Mouse (Mus musculus): Measurements from ENCODE around the gene AC161166.1. TPM values are rescaled to one million over a fixed set of nuclear protein-coding genes. Genes with fewer than 3 reads are reported as not detected.
A peak's percentile ranks its signal among the peaks of the same experiment; 100 is the strongest.

The AC161166.1 gene
- polyA plus RNA-seq, 1 experiment from 2014 or later: 0.52 TPM

GRCm38 (mm10) chr7:24472442-24472841, 39.8 kb downstream of the AC161166.1 start:
- no peaks in the 10 kb centered on the region for H3K4me1 ChIP-seq (ENCODE audit: control insufficient read depth, insufficient read depth, low read length)
- 79% methylated on average over 6 of the region's 6 CpGs for WGBS
- H3K9ac ChIP-seq (ENCODE audit: low read length): no peak overlapping the region
- DNase-seq (ENCODE audit: low spot score): no peak
- H3K27me3 ChIP-seq (ENCODE audit: control insufficient read depth, insufficient read depth, low read length): no peaks in the 10 kb centered on the region
- no peak for ATAC-seq (ENCODE audit: insufficient number of reproducible peaks, low FRiP score, low TSS enrichment, low read depth)
- no peak overlapping the region for H3K4me3 ChIP-seq (ENCODE audit: low read depth, low read length)
- no peaks in the 10 kb centered on the region for H3K36me3 ChIP-seq (ENCODE audit: control insufficient read depth, insufficient read depth, low read length)
- H3K4me2 ChIP-seq (ENCODE audit: low read depth, severe bottlenecking): no peak overlapping the region
- H3K27ac ChIP-seq (replicated peaks; ENCODE audit: low read depth, low read length): no peak overlapping the region
- H3K9me3 ChIP-seq (ENCODE audit: control insufficient read depth, low read length): peaks cover 3% of the 10 kb centered on the region; the same call in 1 of the 2 replicates

GRCm38 (mm10) chr7:24470356-24470755, 41.9 kb downstream of the AC161166.1 start:
- Histone ChIP-seq H3K9ac (ENCODE audit: low read length) (no peak overlapping the region), H3K4me2 (ENCODE audit: low read depth, severe bottlenecking) (no peak overlapping the region), H3K4me3 (ENCODE audit: low read depth, low read length) (no peak overlapping the region), H3K36me3 (ENCODE audit: control insufficient read depth, insufficient read depth, low read length) (no peaks in the 10 kb centered on the region), H3K27me3 (ENCODE audit: control insufficient read depth, insufficient read depth, low read length) (no peaks in the 10 kb centered on the region), H3K4me1 (ENCODE audit: control insufficient read depth, insufficient read depth, low read length) (no peaks in the 10 kb centered on the region), H3K27ac (replicated peaks; ENCODE audit: low read depth, low read length) (no peak overlapping the region), H3K9me3 (ENCODE audit: control insufficient read depth, low read length) (peaks cover 3% of the 10 kb centered on the region; the same call in 1 of the 2 replicates)
- DNase-seq (ENCODE audit: low spot score) (no peak), ATAC-seq (ENCODE audit: insufficient number of reproducible peaks, low FRiP score, low TSS enrichment, low read depth) (no peak)
- 94% methylated on average over 7 of the region's 7 CpGs for WGBS

GRCm38 (mm10) chr7:24469126-24469525, 43.1 kb downstream of the AC161166.1 start:
- Histone ChIP-seq H3K4me3 (ENCODE audit: low read depth, low read length) (no peak overlapping the region), H3K4me2 (ENCODE audit: low read depth, severe bottlenecking) (no peak overlapping the region), H3K27ac (replicated peaks; ENCODE audit: low read depth, low read length) (no peak overlapping the region), H3K36me3 (ENCODE audit: control insufficient read depth, insufficient read depth, low read length) (no peaks in the 10 kb centered on the region), H3K9me3 (ENCODE audit: control insufficient read depth, low read length) (peaks cover 3% of the 10 kb centered on the region; the same call in 1 of the 2 replicates), H3K4me1 (ENCODE audit: control insufficient read depth, insufficient read depth, low read length) (no peaks in the 10 kb centered on the region), H3K27me3 (ENCODE audit: control insufficient read depth, insufficient read depth, low read length) (no peaks in the 10 kb centered on the region), H3K9ac (ENCODE audit: low read length) (no peak overlapping the region)
- 85% methylated on average over 3 of the region's 3 CpGs for WGBS
- ATAC-seq (ENCODE audit: insufficient number of reproducible peaks, low FRiP score, low TSS enrichment, low read depth) (no peak), DNase-seq (ENCODE audit: low spot score) (no peak)

- Histone ChIP-seq H3K4me1 (ENCODE audit: control insufficient read depth, insufficient read depth, low read length) (peaks cover under 1% of the 10 kb centered on the region; the same call in 1 of the 2 replicates), H3K4me2 (ENCODE audit: low read depth, severe bottlenecking) (no peak overlapping the region), H3K9me3 (ENCODE audit: control insufficient read depth, low read length) (peaks cover 3% of the 10 kb centered on the region; the same call in 1 of the 2 replicates), H3K36me3 (ENCODE audit: control insufficient read depth, insufficient read depth, low read length) (no peaks in the 10 kb centered on the region), H3K4me3 (ENCODE audit: low read depth, low read length) (no peak overlapping the region), H3K27me3 (ENCODE audit: control insufficient read depth, insufficient read depth, low read length) (no peaks in the 10 kb centered on the region), H3K9ac (ENCODE audit: low read length) (no peak overlapping the region), H3K27ac (replicated peaks; ENCODE audit: low read depth, low read length) (no peak overlapping the region)
- DNase-seq (ENCODE audit: low spot score) (no peak), ATAC-seq (ENCODE audit: insufficient number of reproducible peaks, low FRiP score, low TSS enrichment, low read depth) (no peak)
- WGBS: 86% methylated on average over 5 of the region's 5 CpGs
Observed at GRCm38 (mm10) chr7:24467886-24468285, 44.4 kb downstream of the AC161166.1 start.

- Histone ChIP-seq H3K9me3 (ENCODE audit: control insufficient read depth, low read length) (peaks cover 3% of the 10 kb centered on the region; the same call in 1 of the 2 replicates), H3K4me3 (ENCODE audit: low read depth, low read length) (no peak overlapping the region), H3K4me1 (ENCODE audit: control insufficient read depth, insufficient read depth, low read length) (peaks cover 6% of the 10 kb centered on the region), H3K4me2 (ENCODE audit: low read depth, severe bottlenecking) (no peak overlapping the region), H3K27me3 (ENCODE audit: control insufficient read depth, insufficient read depth, low read length) (no peaks in the 10 kb centered on the region), H3K9ac (ENCODE audit: low read length) (no peak overlapping the region), H3K36me3 (ENCODE audit: control insufficient read depth, insufficient read depth, low read length) (no peaks in the 10 kb centered on the region), H3K27ac (replicated peaks; ENCODE audit: low read depth, low read length) (no peak overlapping the region)
- WGBS: 92% methylated on average over 6 of the region's 6 CpGs
- no peak for ATAC-seq (ENCODE audit: insufficient number of reproducible peaks, low FRiP score, low TSS enrichment, low read depth)
- no peak for DNase-seq (ENCODE audit: low spot score)
Observed at GRCm38 (mm10) chr7:24466835-24467234, 45.4 kb downstream of the AC161166.1 start.

DNA sequence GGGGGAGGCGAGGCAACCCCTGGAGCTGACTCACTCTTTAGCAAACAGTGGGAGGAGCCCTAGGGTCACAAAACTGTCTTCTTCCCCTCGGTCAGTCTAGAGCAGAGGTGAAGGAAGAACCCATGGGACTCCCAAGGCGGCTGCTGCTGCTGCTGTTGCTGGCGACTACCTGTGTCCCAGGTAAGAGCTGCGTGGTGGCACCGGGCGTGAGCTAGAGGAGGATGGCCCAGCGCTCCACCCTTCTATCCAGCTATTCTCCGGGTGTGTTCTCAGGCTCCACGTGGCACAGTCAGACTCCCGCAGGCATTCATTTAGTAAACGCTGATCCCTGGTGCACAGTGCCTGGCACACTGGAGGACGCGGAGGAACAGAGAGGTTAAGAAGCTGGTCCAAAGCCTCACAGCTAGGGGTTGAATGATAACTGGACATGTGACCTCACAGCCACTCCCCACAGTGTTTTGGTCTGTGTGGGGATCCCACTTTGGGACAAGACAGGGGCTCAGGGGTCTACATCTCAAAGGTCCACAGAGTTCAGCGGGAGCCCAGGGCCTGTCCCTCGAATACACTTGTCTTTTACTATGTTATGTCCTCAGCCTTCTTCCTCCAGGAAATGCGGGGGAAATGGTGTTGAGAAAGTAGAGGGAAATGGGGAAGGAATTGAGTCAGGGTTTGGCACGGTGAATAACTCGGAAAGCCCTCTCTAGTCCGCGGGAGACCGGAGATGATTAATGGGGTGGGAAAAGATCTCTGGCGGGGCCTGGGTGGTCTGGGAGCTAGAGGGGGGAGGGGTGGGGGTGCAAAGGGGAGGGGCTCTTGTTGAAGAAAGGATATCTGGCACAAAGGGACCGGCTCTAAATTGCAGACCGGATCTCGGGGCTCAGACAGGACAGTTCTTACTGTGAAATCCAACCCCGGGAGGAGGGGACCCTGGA, 49.6 kb downstream of the AC161166.1 start, which contains the start of gene Plaur:
TSS of gene Plaur (plus strand) at position 97 of the 932 bp plus-strand sequence.
- 8% methylated on average over 27 of the region's 27 CpGs for WGBS
- H3K4me3 ChIP-seq (ENCODE audit: low read depth, low read length): peak within 1 kb of the TSS; percentile 6; the same call in 1 of the 2 replicates

GRCm38 (mm10) chr7:24461376-24462051, 50.7 kb downstream of the AC161166.1 start:
- Histone ChIP-seq H3K9me3 (ENCODE audit: control insufficient read depth, low read length) (no peaks in the 10 kb centered on the region), H3K9ac (ENCODE audit: low read length) (no peak overlapping the region), H3K36me3 (ENCODE audit: control insufficient read depth, insufficient read depth, low read length) (no peaks in the 10 kb centered on the region), H3K4me3 (ENCODE audit: low read depth, low read length) (no peak overlapping the region), H3K27me3 (ENCODE audit: control insufficient read depth, insufficient read depth, low read length) (no peaks in the 10 kb centered on the region), H3K4me2 (ENCODE audit: low read depth, severe bottlenecking) (no peak overlapping the region), H3K4me1 (ENCODE audit: control insufficient read depth, insufficient read depth, low read length) (peaks cover 10% of the 10 kb centered on the region), H3K27ac (replicated peaks; ENCODE audit: low read depth, low read length) (no peak overlapping the region)
- WGBS: 65% methylated on average over 14 of the region's 14 CpGs
- ATAC-seq (ENCODE audit: insufficient number of reproducible peaks, low FRiP score, low TSS enrichment, low read depth) (no peak), DNase-seq (ENCODE audit: low spot score) (no peak)

More for the DNA sequence above, 49.6 kb downstream of the AC161166.1 start, which contains the start of gene Plaur:
- H3K4me2 ChIP-seq (ENCODE audit: low read depth, severe bottlenecking): peak within 1 kb of the TSS; percentile 32
- no peaks in the 10 kb centered on the region for H3K36me3 ChIP-seq (ENCODE audit: control insufficient read depth, insufficient read depth, low read length)
- peak; percentile 57; the same call in 1 of the 2 replicates for ATAC-seq (ENCODE audit: insufficient number of reproducible peaks, low FRiP score, low TSS enrichment, low read depth)
- no peaks in the 10 kb centered on the region for H3K9me3 ChIP-seq (ENCODE audit: control insufficient read depth, low read length)
- no peak within 1 kb of the TSS for H3K27ac ChIP-seq (replicated peaks; ENCODE audit: low read depth, low read length)
- DNase-seq (ENCODE audit: low spot score): peak; percentile 69
- peaks cover 10% of the 10 kb centered on the region for H3K4me1 ChIP-seq (ENCODE audit: control insufficient read depth, insufficient read depth, low read length)
- H3K27me3 ChIP-seq (ENCODE audit: control insufficient read depth, insufficient read depth, low read length): no peaks in the 10 kb centered on the region
- peak within 1 kb of the TSS; percentile 22; the same call in 1 of the 2 replicates for H3K9ac ChIP-seq (ENCODE audit: low read length)

Measured in limb, embryonic 11.5 days (tissue).